Mouse (Mus musculus): ENCODE results near the gene Ptprf.

GRCm38 (mm10) chr4:118286202-118286601 lies 5.0 kb downstream of the Ptprf start:
- no peak for TF ChIP-seq CTCF (IDR thresholded peaks at IDR 0.05; ENCODE audit: low read depth, low read length)
- no peak for TF ChIP-seq POLR2A (IDR thresholded peaks at IDR 0.05; ENCODE audit: extremely low read depth, insufficient read depth, low read length)
